Mouse (Mus musculus) right cerebral cortex, postnatal 14 days (tissue): ENCODE measurements at regions not wholly inside any gene's neighbourhood (a gene's known extent, or its start where the extent isn't known, plus 50 kb on each side); places are given as distances from the start of the nearest gene placed in this dataset.

ENCODE experiments used
- DNase-seq: peaks from one replicate; pipeline ENCODE4 v3.0.0; 2022

GRCm38 (mm10) chr9:13905086-13905669 lies 77.7 kb downstream of the Fam76b start:
- no peak for DNase-seq

DNA sequence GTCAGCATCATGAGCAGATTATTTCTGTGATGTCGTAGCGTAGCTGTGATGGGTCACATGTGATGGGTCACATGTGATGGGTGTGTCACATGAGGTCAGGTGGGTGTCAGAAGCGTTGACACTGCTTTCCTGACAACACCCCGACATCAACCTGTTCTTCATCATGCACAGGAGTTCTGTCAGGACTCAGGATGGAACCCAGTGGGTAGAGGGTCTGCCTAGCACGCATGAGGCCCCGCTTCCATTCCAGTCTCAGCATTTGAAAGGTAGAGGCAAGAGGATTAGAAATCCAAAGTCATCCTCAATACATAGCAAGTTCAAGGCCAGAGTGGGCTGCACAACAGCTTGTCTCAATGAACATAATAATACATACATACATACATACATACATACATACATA lies 79.2 kb downstream of the Fam76b start:
- DNase-seq: no peak

DNA sequence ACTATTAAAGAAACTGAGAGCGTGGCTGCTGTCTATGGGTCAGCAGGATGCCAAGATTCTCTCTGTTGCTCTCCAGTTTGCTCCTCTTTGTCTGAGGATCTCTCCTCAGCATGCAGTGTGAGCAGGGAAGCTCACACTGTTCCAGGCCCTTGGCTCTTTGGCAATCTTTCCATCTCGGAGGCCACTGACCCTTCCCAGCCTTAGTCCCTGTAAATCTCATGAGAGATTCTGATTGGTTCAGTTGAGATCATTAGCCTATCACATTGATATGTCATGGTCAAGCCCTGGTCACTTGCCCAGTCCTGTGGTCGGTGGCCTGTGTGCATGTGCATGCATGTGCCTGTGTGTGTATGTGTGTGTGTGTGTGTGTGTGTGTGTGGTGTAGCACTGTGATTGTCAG lies 82.1 kb downstream of the Fam76b start:
- no peak for DNase-seq

DNA sequence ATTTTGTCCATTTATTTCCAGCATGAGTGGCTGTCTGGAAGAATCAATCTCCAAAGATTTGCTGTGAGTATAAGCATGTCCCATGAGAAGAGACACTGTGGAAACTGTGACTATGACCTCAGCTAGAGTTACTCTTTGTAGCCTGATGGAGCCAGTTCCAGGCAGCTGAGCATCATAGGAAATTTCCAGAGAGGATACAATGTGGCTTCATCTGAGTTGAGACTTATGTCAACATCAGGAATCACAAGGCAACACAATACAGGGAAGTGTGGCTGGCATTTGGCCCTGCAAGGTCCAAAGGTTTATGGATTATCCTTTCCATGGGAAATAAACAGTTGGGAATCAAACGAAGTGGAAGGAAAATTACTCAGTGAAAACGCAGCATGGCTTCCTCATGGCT lies 82.6 kb downstream of the Fam76b start:
- DNase-seq: no peak

DNA sequence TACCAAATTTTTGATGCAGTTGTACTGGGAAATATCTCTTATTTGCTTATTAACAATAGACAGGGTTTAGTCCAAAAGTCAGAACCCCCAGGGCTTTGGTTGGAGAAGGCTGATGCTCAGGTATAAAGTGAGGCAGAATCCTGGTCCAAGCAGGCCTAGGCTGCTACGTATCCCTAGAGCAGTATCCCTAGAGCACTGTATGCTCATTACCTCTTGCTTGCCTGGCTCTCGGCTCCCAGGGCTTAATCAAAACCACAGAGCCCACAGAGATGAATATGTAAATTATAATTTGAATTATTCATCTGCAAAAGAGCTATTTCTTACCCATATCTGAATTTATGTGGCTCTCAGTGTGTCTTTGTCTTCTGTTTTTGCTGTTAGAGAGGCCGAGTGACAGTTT lies 85.9 kb downstream of the Fam76b start:
- DNase-seq: no peak

DNA sequence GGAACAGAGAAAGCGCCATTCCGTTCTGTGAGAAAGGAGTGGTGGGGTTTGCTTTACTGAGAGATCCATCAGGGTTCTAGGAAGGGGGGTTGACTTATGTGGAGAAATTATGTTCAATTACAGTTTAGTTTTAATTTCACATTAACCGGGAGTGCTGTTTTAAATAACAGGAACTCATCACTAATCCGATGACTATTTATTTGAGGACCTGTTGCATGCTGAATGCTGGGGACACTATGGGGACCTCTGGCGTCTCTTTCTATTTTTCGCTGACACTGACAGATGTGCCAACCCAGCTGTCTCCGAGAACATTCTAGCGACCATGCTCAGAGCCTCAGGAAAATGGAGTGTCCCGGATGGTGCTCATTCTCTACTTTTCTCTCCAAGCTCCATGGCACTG lies 86.6 kb downstream of the Fam76b start:
- DNase-seq: no peak

GRCm38 (mm10) chr9:13914847-13915246 lies 87.3 kb downstream of the Fam76b start:
- no peak for DNase-seq

DNA sequence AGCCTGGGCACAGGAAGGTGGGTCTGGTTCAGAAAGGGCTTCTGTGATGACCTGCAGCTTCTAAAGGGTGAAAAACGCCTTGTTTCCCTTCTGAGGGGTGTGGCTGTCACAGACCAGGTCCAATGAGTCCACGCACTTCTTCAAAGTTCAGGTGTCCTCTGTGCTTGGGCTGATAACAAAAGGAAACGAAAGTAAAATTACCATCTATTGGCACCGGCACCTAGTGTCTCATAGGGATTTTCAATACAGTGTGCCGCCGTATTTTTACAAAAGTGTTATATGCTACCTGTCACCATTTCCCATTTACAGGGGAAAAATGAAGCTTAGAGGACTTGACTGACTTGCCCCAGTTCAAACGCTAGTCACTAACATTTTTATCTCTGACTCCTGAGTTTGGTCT lies 89.3 kb downstream of the Fam76b start:
- no peak for DNase-seq

DNA sequence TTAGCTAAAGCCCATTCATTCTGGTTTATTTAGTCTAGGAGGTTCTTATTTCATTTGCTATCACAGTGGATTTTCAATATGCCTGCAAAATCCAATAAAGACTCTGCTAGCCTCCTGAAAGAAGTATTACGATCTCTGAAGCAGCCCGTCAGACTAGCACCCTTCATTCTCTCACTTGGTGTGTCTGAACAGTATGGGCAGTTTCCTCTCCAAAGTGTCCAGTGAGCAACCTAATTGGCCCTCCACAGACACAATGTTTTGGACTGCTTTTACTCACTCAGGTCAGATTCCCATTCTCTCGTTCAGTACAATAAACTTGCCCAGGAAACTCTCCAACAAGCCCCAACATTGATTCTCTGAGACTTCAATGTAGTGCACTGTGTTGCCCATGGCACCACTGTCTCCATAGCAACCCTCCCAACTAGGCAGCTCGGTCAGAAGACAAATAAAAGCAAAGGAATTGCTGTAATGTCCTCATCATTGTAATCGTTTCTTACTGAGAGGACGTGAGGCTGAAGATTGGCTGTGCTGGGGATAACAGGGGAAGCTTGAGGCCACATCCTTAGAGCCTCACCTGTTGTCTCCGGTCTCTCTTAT lies 91.2 kb downstream of the Fam76b start:
- DNase-seq: no peak

DNA sequence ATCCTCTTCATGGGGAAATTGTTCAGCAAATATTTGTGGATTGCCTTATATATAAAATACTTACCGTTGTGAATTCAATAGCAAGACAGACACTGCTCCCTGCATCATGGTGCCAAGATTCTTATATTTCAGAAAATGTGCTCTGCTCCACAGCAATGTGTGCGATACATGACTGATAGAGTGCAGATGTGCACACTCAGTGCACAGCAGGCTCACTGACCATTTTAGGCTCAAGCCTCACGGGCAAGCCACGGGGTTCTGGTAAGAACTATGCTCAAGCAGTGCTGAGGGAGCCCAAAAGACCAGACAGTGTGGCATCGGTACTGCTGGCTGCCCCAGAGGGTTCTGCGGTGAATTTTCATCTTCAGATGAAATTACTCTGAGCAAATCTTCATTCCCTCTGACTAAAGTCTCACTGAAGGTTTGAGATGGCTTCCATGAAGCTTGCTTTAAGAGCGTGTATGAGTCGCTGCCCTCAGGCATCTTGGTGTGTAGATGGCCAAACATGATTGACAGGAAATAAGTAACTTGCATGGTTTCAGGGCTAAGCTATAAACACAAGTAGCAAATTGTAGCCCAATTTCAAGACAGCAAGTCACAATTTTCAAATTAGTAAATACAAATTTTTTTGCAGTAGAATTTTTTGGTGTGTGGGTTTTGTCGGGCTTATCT lies 92.4 kb downstream of the Fam76b start:
- no peak for DNase-seq

GRCm38 (mm10) chr9:13920623-13921022 lies 93.1 kb downstream of the Fam76b start:
- no peak for DNase-seq

- DNase-seq: no peak
Observed at GRCm38 (mm10) chr9:13932001-13932508, 104.5 kb downstream of the Fam76b start.

DNA sequence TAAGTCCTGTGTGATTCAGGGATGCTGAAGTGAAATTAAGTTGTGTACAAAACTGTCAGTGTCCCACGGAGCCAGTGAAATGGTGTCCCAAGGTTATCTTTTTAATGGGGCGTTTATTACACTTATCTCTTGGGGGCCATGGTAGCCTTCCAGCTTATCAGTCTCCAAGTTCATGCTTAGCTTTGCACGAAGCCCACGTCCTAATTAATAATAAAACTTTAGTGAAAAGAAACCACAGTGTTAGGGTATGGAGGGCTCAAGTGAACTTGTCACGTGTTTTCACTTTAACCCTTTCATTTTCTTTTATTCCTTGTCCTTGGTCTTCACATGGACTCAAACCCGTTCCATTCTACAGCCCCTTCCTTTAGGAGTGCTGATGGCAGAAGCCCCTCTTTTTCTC lies 105.9 kb downstream of the Fam76b start:
- no peak for DNase-seq

GRCm38 (mm10) chr9:13937301-13937700 lies 109.8 kb downstream of the Fam76b start:
- no peak for DNase-seq

DNA sequence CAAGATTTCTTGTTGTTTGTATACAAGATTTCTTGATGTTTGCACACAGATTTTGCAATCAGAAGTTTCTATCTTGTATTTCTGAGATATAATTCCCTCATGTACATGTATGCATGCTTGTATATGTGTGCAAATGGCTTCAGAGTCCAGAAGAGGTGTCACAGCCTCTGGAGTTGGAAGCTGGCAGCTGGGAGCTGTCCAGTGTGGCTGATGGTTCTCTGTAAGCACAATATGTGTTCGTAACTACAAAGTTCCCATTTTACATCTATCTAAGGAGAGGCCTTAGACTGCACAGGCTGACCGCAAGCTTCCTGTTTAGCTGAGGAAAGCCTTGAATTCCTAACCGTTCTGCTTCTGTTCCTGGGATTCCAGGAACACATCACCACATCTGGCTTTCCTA lies 119.0 kb downstream of the Fam76b start:
- DNase-seq: no peak

GRCm38 (mm10) chr9:13952157-13952556 lies 124.6 kb downstream of the Fam76b start:
- no peak for DNase-seq

GRCm38 (mm10) chr9:13963140-13963763 lies 135.7 kb downstream of the Fam76b start:
- DNase-seq: no peak

- no peak for DNase-seq
Observed at GRCm38 (mm10) chr9:13963796-13964195, 136.3 kb downstream of the Fam76b start.

- DNase-seq: no peak
Observed at GRCm38 (mm10) chr9:13964256-13964655, 136.7 kb downstream of the Fam76b start.

DNA sequence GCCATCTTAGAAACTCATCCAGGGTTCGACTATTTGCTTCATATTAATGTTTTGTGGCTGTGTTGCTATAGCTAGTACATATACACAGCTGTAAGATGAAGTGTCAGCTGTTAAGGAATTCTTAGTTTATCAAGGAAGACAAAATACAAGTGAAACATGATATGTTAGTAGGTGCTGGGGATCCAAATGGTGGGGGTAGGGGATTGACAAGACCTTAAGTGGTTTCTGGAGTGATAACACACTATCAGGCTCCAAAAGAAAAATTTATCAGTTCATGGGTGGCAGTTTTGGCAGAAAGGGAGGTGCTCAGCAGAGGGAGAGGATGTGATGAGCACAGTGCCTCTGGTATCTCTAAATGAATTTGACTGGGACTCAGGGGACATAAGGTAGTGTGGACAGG lies 138.7 kb downstream of the Fam76b start:
- DNase-seq: no peak

DNA sequence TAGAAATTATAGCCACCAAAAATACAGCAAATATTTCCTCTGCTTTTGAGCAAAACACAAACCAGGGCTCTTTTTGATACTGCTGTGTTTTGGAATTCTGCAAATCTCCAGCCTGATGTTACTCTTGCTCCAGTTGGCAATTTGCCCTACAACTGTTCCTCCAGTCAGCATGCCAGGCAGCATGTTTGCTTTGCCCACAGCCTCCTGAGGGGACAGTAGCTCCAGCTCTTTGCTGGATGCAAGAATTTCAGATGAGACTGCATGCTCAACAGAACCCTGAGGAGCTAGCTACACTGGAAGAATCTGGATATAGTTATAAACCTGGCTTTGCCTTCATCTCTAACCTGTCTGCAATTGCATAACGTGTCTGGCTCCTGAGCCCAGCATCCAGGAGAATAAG lies 141.7 kb downstream of the Fam76b start:
- no peak for DNase-seq

GRCm38 (mm10) chr9:13973600-13973999 lies 146.1 kb downstream of the Fam76b start:
- no peak for DNase-seq

DNA sequence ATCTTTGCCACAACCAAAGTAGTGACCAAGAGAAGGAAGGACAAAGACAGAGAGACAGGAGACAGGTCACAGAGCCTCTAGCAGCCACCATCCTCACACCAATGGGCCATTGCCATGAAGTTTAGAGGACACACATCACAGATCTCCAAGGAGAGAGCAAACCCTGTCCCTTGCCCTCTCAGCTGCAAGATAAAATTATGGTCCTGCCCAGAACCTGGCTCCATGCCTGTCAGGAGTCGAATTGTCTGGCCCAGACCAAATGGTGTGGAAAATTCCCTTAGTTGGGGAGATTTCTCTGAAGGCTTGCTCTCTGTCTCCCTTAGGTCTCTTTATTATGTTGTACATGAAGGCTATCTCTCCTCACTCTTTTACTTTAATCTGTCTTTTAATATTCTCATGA lies 147.4 kb downstream of the Fam76b start:
- no peak for DNase-seq

GRCm38 (mm10) chr9:13978842-13979241 lies 151.3 kb downstream of the Fam76b start:
- no peak for DNase-seq
